Mouse (Mus musculus) small intestine, adult 2 months (tissue): ENCODE measurements around the gene Hnf1a. TPM values are rescaled to one million over a fixed set of nuclear protein-coding genes. Genes with fewer than 3 reads are reported as not detected.

Experiments
- H3K27ac ChIP-seq: fragments of 200-500 bp; 2 replicates; pipeline ENCODE4 v1.5.1; 2012; ENCODE audit warnings: low read depth, low read length, control low read depth, inconsistent platforms; ENCODE audit not compliant: insufficient read depth
- H3K27me3 ChIP-seq: fragments of 200-500 bp; 2 replicates; pipeline ENCODE4 v1.6.1; 2012; ENCODE audit warnings: mild to moderate bottlenecking, moderate library complexity, low read length, inconsistent platforms; ENCODE audit not compliant: control insufficient read depth, insufficient read depth
- H3K36me3 ChIP-seq: fragments of 200-500 bp; 2 replicates; pipeline ENCODE4 v1.6.1; 2012; ENCODE audit warnings: mild to moderate bottlenecking, low read length, control low read depth, inconsistent platforms; ENCODE audit not compliant: control insufficient read depth, insufficient read depth
- H3K4me1 ChIP-seq: fragments of 200-500 bp; 2 replicates; pipeline ENCODE4 v1.6.1; 2012; ENCODE audit warnings: low read length, inconsistent platforms, mixed read lengths; ENCODE audit not compliant: control insufficient read depth, insufficient read depth, insufficient read length
- H3K4me3 ChIP-seq: fragments of 200-500 bp; 2 replicates; pipeline ENCODE4 v1.5.1; 2012; ENCODE audit warnings: low read depth, mild to moderate bottlenecking, control low read depth, inconsistent platforms, low read length, moderate library complexity
- CTCF ChIP-seq: fragments of 200-500 bp; IDR thresholded peaks from 2 replicates; pipeline ENCODE4 v1.5.1; 2012; ENCODE audit warnings: low read depth, mild to moderate bottlenecking, control low read depth, inconsistent platforms, low read length, moderate library complexity, mixed read lengths; ENCODE audit not compliant: insufficient replicate concordance, insufficient read length; ENCODE audit errors: extremely low read depth
- POLR2A ChIP-seq: fragments of 200-500 bp; IDR thresholded peaks from 2 replicates; pipeline ENCODE4 v1.6.1; 2012; ENCODE audit warnings: low read depth, mild to moderate bottlenecking, control low read depth, inconsistent platforms, low read length, moderate library complexity
- WGBS: fragments of 180-500 bp; shearing (Covaris S2); methylation state at CpG from one replicate; pipeline ENCODE4 v1.1.7; 2018; 5-methylcytosine and 5-hydroxymethylcytosine counted together
- polyA plus RNA-seq: library from polyadenylated mRNA; depleted of rRNA; stranded (reverse); fragments of >200 nt; gene quantifications from 2 replicates; pipeline ENCODE4 v1.2.3, GENCODE M21; 2012

Hnf1a gene
- polyA plus RNA-seq, 1 experiment, result 46.9 TPM

GRCm38 (mm10) chr5:114978888-114979249, 8.0 kb upstream of the Hnf1a start:
- Histone ChIP-seq H3K27me3 (no peaks in the 10 kb centered on the region), H3K4me3 (peak overlapping the region; percentile 30; the same call in 1 of the 2 replicates), H3K36me3 (0 out of 2 replicates have a peak, but pooled peaks cover 2% of the 10 kb centered on the region), H3K4me1 (peaks cover 23% of the 10 kb centered on the region), H3K27ac (peak overlapping the region; percentile 88)
- 5% methylated on average over 6 of the region's 6 CpGs for WGBS
- TF ChIP-seq POLR2A (no peak), CTCF (no peak)

- Histone ChIP-seq H3K27me3 (no peaks in the 10 kb centered on the region), H3K4me1 (peaks cover 21% of the 10 kb centered on the region), H3K36me3 (0 out of 2 replicates have a peak, but pooled peaks cover 2% of the 10 kb centered on the region), H3K27ac (peak overlapping the region; percentile 88), H3K4me3 (no peak overlapping the region)
- TF ChIP-seq CTCF (no peak), POLR2A (no peak)
- WGBS, result 15% methylated on average over 11 of the region's 11 CpGs
These were observed 7.6 kb upstream of the Hnf1a start for GRCm38 (mm10) chr5:114978473-114978872.

- H3K27ac ChIP-seq, result no peak overlapping the region
- H3K4me3 ChIP-seq, result no peak overlapping the region
- H3K36me3 ChIP-seq, result 0 out of 2 replicates have a peak, but pooled peaks cover 2% of the 10 kb centered on the region
- H3K4me1 ChIP-seq, result peaks cover 21% of the 10 kb centered on the region
- H3K27me3 ChIP-seq, result no peaks in the 10 kb centered on the region
- TF ChIP-seq POLR2A (no peak), CTCF (no peak)
These were observed 6.0 kb upstream of the Hnf1a start for GRCm38 (mm10) chr5:114976935-114977334.

DNA sequence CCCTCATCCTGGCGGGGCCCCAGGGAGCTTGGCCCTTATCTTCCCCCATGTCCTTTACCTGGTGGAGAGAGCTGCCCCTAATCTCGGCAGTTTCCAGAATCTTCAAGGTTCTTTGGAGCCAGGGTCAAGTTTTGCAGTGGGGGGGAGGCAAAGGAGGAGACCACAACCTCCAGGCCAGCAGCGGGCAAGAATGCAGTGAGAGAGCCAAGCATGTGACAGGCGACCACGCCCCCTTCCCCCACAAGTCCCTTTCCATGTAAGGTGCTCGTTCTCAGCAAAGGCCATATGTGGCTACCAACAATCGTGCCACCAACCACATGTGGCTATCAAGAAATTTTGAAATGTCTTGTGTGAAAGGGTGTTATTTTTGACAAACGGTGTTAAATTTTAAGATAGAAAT, 2.2 kb upstream of the Hnf1a start:
- H3K27ac ChIP-seq, result no peak overlapping the region
- H3K27me3 ChIP-seq, result no peaks in the 10 kb centered on the region
- 0 out of 2 replicates have a peak, but pooled peaks cover 2% of the 10 kb centered on the region for H3K36me3 ChIP-seq
- no peak overlapping the region for H3K4me3 ChIP-seq
- peaks cover 9% of the 10 kb centered on the region; the same call in 1 of the 2 replicates for H3K4me1 ChIP-seq
- WGBS, result 55% methylated on average over 8 of the region's 8 CpGs
- TF ChIP-seq POLR2A (no peak), CTCF (no peak)

- 24% methylated on average over 9 of the region's 9 CpGs for WGBS
- Histone ChIP-seq H3K4me1 (peaks cover 9% of the 10 kb centered on the region), H3K27ac (no peak overlapping the region), H3K36me3 (0 out of 2 replicates have a peak, but pooled peaks cover 4% of the 10 kb centered on the region), H3K4me3 (no peak overlapping the region), H3K27me3 (no peaks in the 10 kb centered on the region)
- TF ChIP-seq POLR2A (peak; percentile 37; the same call in 1 of the 2 replicates), CTCF (0 out of 2 replicates have a peak, but pooled peaks have one; percentile 5)
These were observed 1.3 kb upstream of the Hnf1a start for GRCm38 (mm10) chr5:114972201-114972600.

DNA sequence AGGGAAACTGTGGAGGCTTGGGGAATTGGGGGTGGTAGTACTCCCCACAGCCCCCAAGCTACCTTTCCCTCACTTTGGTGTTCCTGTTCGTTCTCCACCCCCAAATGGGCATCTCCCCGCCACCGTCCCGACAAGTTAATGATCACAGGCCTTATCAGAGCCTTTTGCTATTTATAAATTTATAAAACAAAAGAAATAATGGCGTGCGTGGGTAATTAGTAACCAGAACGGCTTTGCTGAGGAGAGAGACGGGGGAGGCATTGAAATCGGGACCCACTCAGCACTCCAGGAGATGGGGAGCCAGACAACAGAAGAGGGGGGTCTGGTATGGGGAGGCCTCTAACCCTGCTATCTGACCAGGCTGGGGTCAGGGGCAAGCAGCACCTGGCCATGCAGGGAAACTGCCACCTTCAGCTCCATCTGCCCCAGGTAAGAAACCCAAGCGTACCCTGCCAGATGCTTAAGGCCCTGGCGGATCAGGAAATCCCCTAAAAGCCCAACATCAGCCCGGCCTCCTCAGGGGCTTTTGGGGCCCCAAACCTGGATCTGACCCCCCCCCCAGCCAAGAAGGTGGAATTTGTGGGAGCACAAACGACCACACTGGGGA, 1.2 kb downstream of the Hnf1a start:
- Histone ChIP-seq H3K27ac (peak overlapping the region; percentile 98), H3K36me3 (0 out of 2 replicates have a peak, but pooled peaks cover 3% of the 10 kb centered on the region), H3K4me1 (peaks cover 12% of the 10 kb centered on the region), H3K4me3 (peak overlapping the region; percentile 75), H3K27me3 (no peaks in the 10 kb centered on the region)
- WGBS, result 22% methylated on average over 13 of the region's 13 CpGs
- no peak for TF ChIP-seq CTCF
- peak; percentile 50; the same call in 1 of the 2 replicates for TF ChIP-seq POLR2A

DNA sequence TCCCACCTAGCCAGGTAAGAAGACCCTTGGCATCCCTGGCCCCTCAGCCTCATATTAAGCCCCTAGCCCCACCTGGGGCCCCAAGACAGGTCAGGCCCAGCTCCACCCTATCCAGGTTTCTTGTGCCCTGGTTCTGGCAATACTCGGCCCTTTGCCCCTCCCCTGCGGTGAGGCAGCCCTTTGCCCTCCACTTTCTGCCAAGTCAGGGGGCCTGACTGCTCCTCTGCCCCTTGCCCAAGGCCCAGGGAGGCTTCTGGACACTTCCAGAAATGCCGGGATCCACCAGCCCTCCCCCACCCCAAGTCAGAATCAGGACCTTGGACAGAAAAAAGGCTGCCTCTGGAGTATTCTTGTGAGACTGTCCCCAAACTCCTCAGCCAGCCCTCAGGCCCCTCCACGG, 1.8 kb downstream of the Hnf1a start:
- 13% methylated on average over 4 of the region's 4 CpGs for WGBS
- TF ChIP-seq CTCF, result no peak
- no peak; the same call in 1 of the 2 replicates for TF ChIP-seq POLR2A
- Histone ChIP-seq H3K4me3 (peak overlapping the region; percentile 75), H3K27ac (peak overlapping the region; percentile 98), H3K36me3 (0 out of 2 replicates have a peak, but pooled peaks cover 1% of the 10 kb centered on the region), H3K4me1 (peaks cover 12% of the 10 kb centered on the region), H3K27me3 (no peaks in the 10 kb centered on the region)
